ENCODE assay signal across 23 mouse cellular contexts in the genomic region with DNA sequence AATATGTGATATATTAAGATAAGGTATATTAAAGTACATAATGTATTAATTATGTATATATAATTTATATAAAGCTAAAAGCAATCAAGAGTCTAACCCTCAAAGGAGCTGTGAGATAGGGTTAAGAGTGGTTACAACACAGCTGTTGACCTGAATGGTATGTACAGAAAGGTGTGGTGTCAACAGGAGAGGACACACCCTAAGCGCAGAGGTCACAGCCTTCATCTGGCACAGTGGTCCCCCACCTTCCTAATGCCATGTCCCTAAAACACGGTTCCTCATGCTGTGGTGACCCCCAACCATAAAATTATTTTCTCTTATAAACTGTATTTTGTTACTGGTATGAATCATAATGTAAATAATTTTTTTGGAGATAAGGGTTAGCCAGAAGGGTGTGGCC. TPM values are rescaled to one million over a fixed set of nuclear protein-coding genes. Genes with fewer than 3 reads are reported as not detected.
DNase-seq lines count a peak whose midpoint lies in the region; ATAC-seq and TF ChIP-seq lines count a peak whose summit lies in the region.
"Had no signal": no experiment of that assay in that cellular context is flagged by ENCODE, and none has a peak within 500 bp of the region (broad histone marks: within the 10 kb centered on the region; RNA-seq: fewer than 3 reads in every experiment).

No protein-coding gene starts in this region.

- no peaks in the 10 kb centered on the region for H3K27me3 ChIP-seq in intestine, embryonic 16.5 days (replicated peaks; ENCODE audit: control insufficient read depth, insufficient read depth, low read length)
- H3K27me3 ChIP-seq in intestine, embryonic 15.5 days (replicated peaks): no peaks in the 10 kb centered on the region
- H3K27me3 ChIP-seq in liver, embryonic 12.5 days (replicated peaks): no peaks in the 10 kb centered on the region
- H3K27me3 ChIP-seq in myocyte (ENCODE audit: control insufficient read depth, insufficient read depth, insufficient read length): no peaks in the 10 kb centered on the region
- H3K27me3 ChIP-seq in hindbrain, embryonic 12.5 days: no peaks in the 10 kb centered on the region
- H3K27me3 ChIP-seq: hindbrain, embryonic 13.5 days had no signal

- H3K27ac ChIP-seq in intestine, embryonic 16.5 days (ENCODE audit: low read length): no peak overlapping the region
- H3K27ac ChIP-seq in intestine, embryonic 15.5 days: no peak overlapping the region
- no peak overlapping the region for H3K27ac ChIP-seq in liver, embryonic 12.5 days
- H3K27ac ChIP-seq in hindbrain, embryonic 12.5 days: no peak overlapping the region
- H3K27ac ChIP-seq: hindbrain, embryonic 13.5 days; midbrain, embryonic 10.5 days had no signal

- no peaks in the 10 kb centered on the region for H3K36me3 ChIP-seq in intestine, embryonic 16.5 days (ENCODE audit: control insufficient read depth, insufficient read depth, low read length)
- no peaks in the 10 kb centered on the region for H3K36me3 ChIP-seq in intestine, embryonic 15.5 days
- H3K36me3 ChIP-seq in liver, embryonic 12.5 days: no peaks in the 10 kb centered on the region
- H3K36me3 ChIP-seq in myocyte (ENCODE audit: control insufficient read depth, insufficient read depth): no peaks in the 10 kb centered on the region
- H3K36me3 ChIP-seq in hindbrain, embryonic 12.5 days: no peaks in the 10 kb centered on the region
- H3K36me3 ChIP-seq: hindbrain, embryonic 13.5 days; midbrain, embryonic 10.5 days had no signal

- H3K9me3 ChIP-seq in intestine, embryonic 16.5 days (ENCODE audit: control insufficient read depth, low read length): no peaks in the 10 kb centered on the region
- H3K9me3 ChIP-seq in intestine, embryonic 15.5 days: no peaks in the 10 kb centered on the region
- no peaks in the 10 kb centered on the region for H3K9me3 ChIP-seq in liver, embryonic 12.5 days (replicated peaks)
- H3K9me3 ChIP-seq in hindbrain, embryonic 12.5 days (replicated peaks): no peaks in the 10 kb centered on the region
- H3K9me3 ChIP-seq: hindbrain, embryonic 13.5 days; midbrain, embryonic 10.5 days had no signal

- H3K4me2 ChIP-seq in intestine, embryonic 16.5 days (ENCODE audit: low read depth, low read length): no peak overlapping the region
- H3K4me2 ChIP-seq in intestine, embryonic 15.5 days (replicated peaks): no peak overlapping the region
- peak overlapping the region; percentile 52; the same call in 1 of the 2 replicates for H3K4me2 ChIP-seq in liver, embryonic 12.5 days
- peak overlapping the region; percentile 10 for H3K4me2 ChIP-seq in myocyte (ENCODE audit: low read depth)
- no peak overlapping the region for H3K4me2 ChIP-seq in hindbrain, embryonic 12.5 days (replicated peaks)
- H3K4me2 ChIP-seq: heart, embryonic 11.5 days; hindbrain, embryonic 13.5 days had no signal

- H3K4me1 ChIP-seq in intestine, embryonic 16.5 days (ENCODE audit: control insufficient read depth, insufficient read depth, low read length): peaks cover 3% of the 10 kb centered on the region
- no peaks in the 10 kb centered on the region for H3K4me1 ChIP-seq in intestine, embryonic 15.5 days (replicated peaks)
- H3K4me1 ChIP-seq in liver, embryonic 12.5 days: peaks cover 38% of the 10 kb centered on the region
- H3K4me1 ChIP-seq in hindbrain, embryonic 12.5 days: no peaks in the 10 kb centered on the region
- H3K4me1 ChIP-seq: hindbrain, embryonic 13.5 days; midbrain, embryonic 10.5 days had no signal

- H3K4me3 ChIP-seq in intestine, embryonic 16.5 days (ENCODE audit: low read length): no peak overlapping the region
- H3K4me3 ChIP-seq in intestine, embryonic 15.5 days (replicated peaks): no peak overlapping the region
- no peak overlapping the region for H3K4me3 ChIP-seq in liver, embryonic 12.5 days
- no peak overlapping the region for H3K4me3 ChIP-seq in myocyte
- H3K4me3 ChIP-seq in hindbrain, embryonic 12.5 days: no peak overlapping the region
- H3K4me3 ChIP-seq: hindbrain, embryonic 13.5 days; midbrain, embryonic 10.5 days had no signal

- TF ChIP-seq POLR2A in myocyte (IDR thresholded peaks at IDR 0.05; ENCODE audit: insufficient read length, low read depth): no peak

- no peak overlapping the region for H3K9ac ChIP-seq in intestine, embryonic 16.5 days (ENCODE audit: low read depth, low read length)
- H3K9ac ChIP-seq in intestine, embryonic 15.5 days: no peak overlapping the region
- no peak overlapping the region for H3K9ac ChIP-seq in liver, embryonic 12.5 days
- no peak overlapping the region for H3K9ac ChIP-seq in hindbrain, embryonic 12.5 days
- H3K9ac ChIP-seq: hindbrain, embryonic 13.5 days had no signal

- 0 out of 2 replicates have a peak, but pooled peaks have one; percentile 26 for ATAC-seq in intestine, embryonic 16.5 days
- ATAC-seq in intestine, embryonic 15.5 days: no peak
- ATAC-seq in liver, embryonic 12.5 days: peak; percentile 53; the same call in 1 of the 2 replicates
- ATAC-seq in hindbrain, embryonic 12.5 days (ENCODE audit: low FRiP score): no peak

- WGBS in intestine, embryonic 16.5 days: 74% methylated on average over 2 of the region's 2 CpGs
- 85% methylated on average over 2 of the region's 2 CpGs for WGBS in intestine, embryonic 15.5 days
- 69% methylated on average over 2 of the region's 2 CpGs for WGBS in liver, embryonic 12.5 days (ENCODE audit: insufficient replicate concordance)
- WGBS in hindbrain, embryonic 12.5 days: 89% methylated on average over 2 of the region's 2 CpGs

- no peaks in the 10 kb centered on the region for H3K79me2 ChIP-seq in myocyte (ENCODE audit: control insufficient read depth, insufficient read depth)

- H3ac ChIP-seq in myocyte (ENCODE audit: control insufficient read depth, insufficient read length): no peak overlapping the region

- peak; percentile 10 for DNase-seq in ZHBTc4 (ENCODE audit: low read depth, low spot score)
- DNase-seq in cerebellum, postnatal 4 days (ENCODE audit: low spot score in 2 of 2): no peak
- no peak for DNase-seq in heart, adult 11 months
- DNase-seq: adrenal gland, adult 8-10 months; cerebellum, postnatal 14 days; embryo, embryonic 11 days; heart, postnatal 10 days; kidney, adult 2 months; kidney, postnatal 14 days; lung, postnatal 10 days; retina, postnatal 1 day had no signal

TF ChIP-seq in myocyte, 11 proteins besides CTCF, POLR2A, EP300 and RAD21:
- TF ChIP-seq USF1 (IDR thresholded peaks at IDR 0.05; ENCODE audit: low read depth) (no peak), TCF12 (IDR thresholded peaks at IDR 0.05; ENCODE audit: insufficient read depth, poor library complexity, severe bottlenecking) (no peak), TCF3 (IDR thresholded peaks at IDR 0.05; ENCODE audit: insufficient read length, low read depth) (no peak), MYOG (IDR thresholded peaks at IDR 0.05; ENCODE audit: control insufficient read depth in 1 of 3, insufficient read depth in 1 of 3, insufficient read length in 2 of 3, low read depth in 2 of 3) (no peak), POLR2AphosphoS2 (IDR thresholded peaks at IDR 0.05; ENCODE audit: insufficient read length, low read depth) (no peak), MYOD1 (IDR thresholded peaks at IDR 0.05; ENCODE audit: control insufficient read depth in 1 of 3, insufficient read length in 2 of 3, low read depth in 2 of 3) (no peak), CEBPB (IDR thresholded peaks at IDR 0.05; ENCODE audit: insufficient read depth, poor library complexity, severe bottlenecking) (no peak), MAX (IDR thresholded peaks at IDR 0.05; ENCODE audit: low read depth) (no peak), E2F4 (IDR thresholded peaks at IDR 0.05; ENCODE audit: insufficient read depth) (no peak), SRF (IDR thresholded peaks at IDR 0.05; ENCODE audit: control insufficient read depth, insufficient read length, low read depth) (no peak), REST (IDR thresholded peaks at IDR 0.05; ENCODE audit: insufficient read depth, insufficient read length) (no peak)

RNA-seq across cellular contexts. Expression of a gene that starts 1.1 kb away (rescaled TPM):
- polyA plus RNA-seq in intestine, embryonic 16.5 days (2015; fragmentation: Nextera tagmentation; extraction: Ambion mirVana): 13.5 and 14.6 TPM in 2 replicates
- 13.1 and 13.7 TPM in 2 replicates for polyA plus RNA-seq in intestine, embryonic 15.5 days (2015; fragmentation: Nextera tagmentation; extraction: Ambion mirVana)
- polyA plus RNA-seq in liver, embryonic 12.5 days (2016; fragmentation: Nextera tagmentation; extraction: Ambion mirVana): 6.3 and 6.9 TPM in 2 replicates
- polyA plus RNA-seq in myocyte (2012; fragmentation: generic; extraction: Trizol): 2.5 TPM
- polyA plus RNA-seq in hindbrain, embryonic 12.5 days (2016; fragmentation: Nextera tagmentation; extraction: Ambion mirVana): 0.42 and 0.88 TPM in 2 replicates

RNA-seq across cellular contexts. Expression of a gene that starts 28.9 kb away (rescaled TPM):
- 32.3 and 35.7 TPM in 2 replicates for polyA plus RNA-seq in intestine, embryonic 16.5 days (2015; fragmentation: Nextera tagmentation; extraction: Ambion mirVana)
- 37.1 and 43.0 TPM in 2 replicates for polyA plus RNA-seq in intestine, embryonic 15.5 days (2015; fragmentation: Nextera tagmentation; extraction: Ambion mirVana)
- polyA plus RNA-seq in liver, embryonic 12.5 days (2016; fragmentation: Nextera tagmentation; extraction: Ambion mirVana): 37.1 and 40.0 TPM in 2 replicates
- 10.5 TPM for polyA plus RNA-seq in myocyte (2012; fragmentation: generic; extraction: Trizol)
- 49.6 and 54.1 TPM in 2 replicates for polyA plus RNA-seq in hindbrain, embryonic 12.5 days (2016; fragmentation: Nextera tagmentation; extraction: Ambion mirVana)

RNA-seq across cellular contexts. Expression of a gene that starts 58.6 kb away (rescaled TPM):
- not detected in 2 replicates for polyA plus RNA-seq in intestine, embryonic 16.5 days (2015; fragmentation: Nextera tagmentation; extraction: Ambion mirVana)
- polyA plus RNA-seq in intestine, embryonic 15.5 days (2015; fragmentation: Nextera tagmentation; extraction: Ambion mirVana): not detected in 2 replicates
- polyA plus RNA-seq in liver, embryonic 12.5 days (2016; fragmentation: Nextera tagmentation; extraction: Ambion mirVana): not detected in 2 replicates
- polyA plus RNA-seq in myocyte (2012; fragmentation: generic; extraction: Trizol): not detected
- polyA plus RNA-seq in hindbrain, embryonic 12.5 days (2016; fragmentation: Nextera tagmentation; extraction: Ambion mirVana): not detected in 2 replicates
- polyA plus RNA-seq: brain, embryonic 14.5 days; embryonic facial prominence, embryonic 14.5 days; heart, embryonic 11.5 days; kidney, adult 2 months; liver, adult 2 months; midbrain, embryonic 10.5 days; neural tube, embryonic 11.5 days had no signal

Comparison
In these comparisons a context has a peak if more than half of its experiments do, and no peak if none do; other contexts are left out.
1. ATAC-seq: peak in intestine, embryonic 16.5 days (single experiment) and liver, embryonic 12.5 days (single experiment); none in intestine, embryonic 15.5 days (single experiment) and hindbrain, embryonic 12.5 days (single experiment).
2. H3K4me2 ChIP-seq: peak in liver, embryonic 12.5 days (single experiment) and myocyte (single experiment); none in intestine, embryonic 16.5 days (single experiment), intestine, embryonic 15.5 days (single experiment) and hindbrain, embryonic 12.5 days (single experiment).